Mouse (Mus musculus) CD4-positive helper T cell, adult 2 months (primary cell): ENCODE measurements around the gene Spsb4.

ENCODE experiments used
- DNase-seq: peaks from one replicate; pipeline ENCODE4 v3.0.0-alpha.2; 2012; ENCODE audit warnings: low read depth, missing footprints, low spot score

The Spsb4 gene

GRCm38 (mm10) chr9:96904360-96905355, 114.0 kb downstream of the Spsb4 start:
- DNase-seq: no peak

DNA sequence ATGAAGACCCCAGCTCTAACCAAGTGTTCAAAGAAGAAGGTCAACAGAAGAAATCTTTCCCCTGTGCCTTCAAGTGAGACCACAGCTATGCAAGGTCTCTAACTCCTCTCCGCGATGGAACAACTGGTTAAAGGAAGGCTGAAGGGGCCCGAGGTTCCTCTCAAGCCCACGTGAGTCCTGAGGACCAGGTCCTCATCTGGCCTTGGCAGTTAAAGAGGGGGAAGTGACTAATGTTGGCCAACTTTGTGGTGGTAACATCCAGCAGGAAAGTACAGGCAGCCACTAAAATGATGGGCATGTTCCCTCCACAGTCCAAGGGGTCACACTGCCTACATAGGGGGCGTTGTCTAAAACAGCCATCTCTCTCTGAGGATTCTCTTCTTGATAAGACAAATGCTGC, 118.9 kb downstream of the Spsb4 start:
- no peak for DNase-seq

GRCm38 (mm10) chr9:96899004-96899403, 119.6 kb downstream of the Spsb4 start:
- DNase-seq: no peak

GRCm38 (mm10) chr9:96896690-96897089, 122.0 kb downstream of the Spsb4 start:
- DNase-seq: peak; percentile 39

GRCm38 (mm10) chr9:96893582-96893981, 125.1 kb downstream of the Spsb4 start:
- no peak for DNase-seq
